Comparison of ENCODE assay signal across 13 mouse cellular contexts in genomic region chr9:114547643-114548077, GRCm38 (mm10). TPM values are rescaled to one million over a fixed set of nuclear protein-coding genes. Genes with fewer than 3 reads are reported as not detected.
A peak's percentile ranks its signal among the peaks of the same experiment; 100 is the strongest.
DNase-seq lines count a peak whose midpoint lies in the region; ATAC-seq lines count a peak whose summit lies in the region.
"Had no signal": no experiment of that assay in that cellular context is flagged by ENCODE, and none has a peak within 500 bp of the region (broad histone marks: within the 10 kb centered on the region; RNA-seq: fewer than 3 reads in every experiment).

No protein-coding gene starts in this region.

- H3K36me3 ChIP-seq in hindbrain, embryonic 10.5 days, result peaks cover 14% of the 10 kb centered on the region
- H3K36me3 ChIP-seq in hindbrain, embryonic 13.5 days, result no peaks in the 10 kb centered on the region
- no peaks in the 10 kb centered on the region for H3K36me3 ChIP-seq in liver, embryonic 13.5 days
- no peaks in the 10 kb centered on the region for H3K36me3 ChIP-seq in forebrain, embryonic 12.5 days (replicated peaks)
- H3K36me3 ChIP-seq: midbrain, embryonic 13.5 days had no signal

- ATAC-seq in hindbrain, embryonic 13.5 days (ENCODE audit: low FRiP score), result no peak
- ATAC-seq in liver, embryonic 13.5 days (ENCODE audit: low read depth), result peak; percentile 55
- no peak for ATAC-seq in forebrain, embryonic 12.5 days (ENCODE audit: low FRiP score)
- ATAC-seq: midbrain, embryonic 13.5 days had no signal

- 0 out of 2 replicates have a peak, but pooled peaks cover 3% of the 10 kb centered on the region for H3K9me3 ChIP-seq in hindbrain, embryonic 10.5 days
- no peaks in the 10 kb centered on the region for H3K9me3 ChIP-seq in hindbrain, embryonic 13.5 days
- H3K9me3 ChIP-seq in liver, embryonic 13.5 days (replicated peaks), result no peaks in the 10 kb centered on the region
- H3K9me3 ChIP-seq in forebrain, embryonic 12.5 days, result no peaks in the 10 kb centered on the region
- H3K9me3 ChIP-seq: midbrain, embryonic 13.5 days had no signal

- no peak overlapping the region for H3K4me3 ChIP-seq in hindbrain, embryonic 10.5 days
- H3K4me3 ChIP-seq in hindbrain, embryonic 13.5 days, result no peak overlapping the region
- H3K4me3 ChIP-seq in liver, embryonic 13.5 days (replicated peaks), result no peak overlapping the region
- no peak overlapping the region for H3K4me3 ChIP-seq in forebrain, embryonic 12.5 days (replicated peaks)
- H3K4me3 ChIP-seq: midbrain, embryonic 13.5 days had no signal

- no peak overlapping the region for H3K4me2 ChIP-seq in hindbrain, embryonic 13.5 days
- peak overlapping the region; percentile 26; the same call in 1 of the 2 replicates for H3K4me2 ChIP-seq in liver, embryonic 13.5 days
- H3K4me2 ChIP-seq in forebrain, embryonic 12.5 days, result no peak overlapping the region
- H3K4me2 ChIP-seq: midbrain, embryonic 13.5 days had no signal

- 26% methylated on average over 6 of the region's 6 CpGs for WGBS in hindbrain, embryonic 10.5 days
- 28% methylated on average over 6 of the region's 6 CpGs for WGBS in hindbrain, embryonic 13.5 days
- 36% methylated on average over 6 of the region's 6 CpGs for WGBS in liver, embryonic 13.5 days (ENCODE audit: insufficient replicate concordance)
- 16% methylated on average over 6 of the region's 6 CpGs for WGBS in forebrain, embryonic 12.5 days

- H3K9ac ChIP-seq in hindbrain, embryonic 13.5 days, result no peak overlapping the region
- H3K9ac ChIP-seq in liver, embryonic 13.5 days, result no peak overlapping the region
- no peak overlapping the region for H3K9ac ChIP-seq in forebrain, embryonic 12.5 days
- H3K9ac ChIP-seq: midbrain, embryonic 13.5 days had no signal

- no peaks in the 10 kb centered on the region for H3K27me3 ChIP-seq in hindbrain, embryonic 10.5 days (ENCODE audit: insufficient read depth, poor library complexity, severe bottlenecking)
- H3K27me3 ChIP-seq in hindbrain, embryonic 13.5 days, result no peaks in the 10 kb centered on the region
- peaks cover 5% of the 10 kb centered on the region; the same call in 1 of the 2 replicates for H3K27me3 ChIP-seq in liver, embryonic 13.5 days
- peaks cover 54% of the 10 kb centered on the region for H3K27me3 ChIP-seq in forebrain, embryonic 12.5 days

- H3K4me1 ChIP-seq in hindbrain, embryonic 10.5 days (replicated peaks), result peaks cover 94% of the 10 kb centered on the region
- H3K4me1 ChIP-seq in hindbrain, embryonic 13.5 days (replicated peaks), result peaks cover 38% of the 10 kb centered on the region
- peaks cover 64% of the 10 kb centered on the region for H3K4me1 ChIP-seq in liver, embryonic 13.5 days (replicated peaks)
- H3K4me1 ChIP-seq in forebrain, embryonic 12.5 days, result peaks cover 52% of the 10 kb centered on the region

- peak overlapping the region; percentile 81 for H3K27ac ChIP-seq in hindbrain, embryonic 10.5 days
- no peak overlapping the region for H3K27ac ChIP-seq in hindbrain, embryonic 13.5 days
- H3K27ac ChIP-seq in liver, embryonic 13.5 days, result peak overlapping the region; percentile 72
- H3K27ac ChIP-seq in forebrain, embryonic 12.5 days, result no peak overlapping the region
- H3K27ac ChIP-seq: midbrain, embryonic 13.5 days had no signal

- no peak for DNase-seq in hindbrain, embryonic 10.5 days (ENCODE audit: low spot score)
- DNase-seq in ES-CJ7 (ENCODE audit: low read depth, low spot score), result peak; percentile 74
- DNase-seq in kidney, adult 9 months, result peak; percentile 69
- DNase-seq in liver, embryonic 13.5 days, result no peak
- DNase-seq in urinary bladder, postnatal 10 days (ENCODE audit: low spot score), result no peak
- no peak for DNase-seq in adrenal gland, postnatal 36 days
- DNase-seq: left cerebral cortex, postnatal 4 days had no signal

RNA-seq across cellular contexts. Expression of gene Trim71, which starts 16.5 kb away (rescaled TPM):
- 3.8 and 8.3 TPM in 2 replicates for polyA plus RNA-seq in hindbrain, embryonic 10.5 days (2016; fragmentation: Nextera tagmentation; extraction: Ambion mirVana)
- 0.50 and 0.53 TPM in 2 replicates for polyA plus RNA-seq in hindbrain, embryonic 13.5 days (2015; fragmentation: Nextera tagmentation; extraction: Ambion mirVana)
- 1.4 and 1.6 TPM in 2 replicates for polyA plus RNA-seq in liver, embryonic 13.5 days (2015; fragmentation: Nextera tagmentation; extraction: Ambion mirVana)
- total RNA-seq in adrenal gland, postnatal 36 days (2021), result under 1 TPM in 1 of 2 experiments, not detected in 1; 0.03 TPM
- 0.36 and 0.52 TPM in 2 replicates for polyA plus RNA-seq in forebrain, embryonic 12.5 days (2016; fragmentation: Nextera tagmentation; extraction: Ambion mirVana)
- polyA plus RNA-seq: heart, embryonic 14.5 days had no signal

RNA-seq across cellular contexts. Expression of gene C130032M10Rik, which starts 32.2 kb away (rescaled TPM):
- 0.38 and 1.9 TPM in 2 replicates for polyA plus RNA-seq in hindbrain, embryonic 10.5 days (2016; fragmentation: Nextera tagmentation; extraction: Ambion mirVana)
- 0.32 and 0.35 TPM in 2 replicates for polyA plus RNA-seq in hindbrain, embryonic 13.5 days (2015; fragmentation: Nextera tagmentation; extraction: Ambion mirVana)
- not detected in 2 replicates for polyA plus RNA-seq in liver, embryonic 13.5 days (2015; fragmentation: Nextera tagmentation; extraction: Ambion mirVana)
- total RNA-seq in adrenal gland, postnatal 36 days (2021), result not detected
- polyA plus RNA-seq in forebrain, embryonic 12.5 days (2016; fragmentation: Nextera tagmentation; extraction: Ambion mirVana), result not detected in 2 replicates
- total RNA-seq: layer of hippocampus, adult 18-20 months; left cerebral cortex, postnatal 4 days had no signal
- polyA plus RNA-seq: C2C12; midbrain, embryonic 13.5 days had no signal

RNA-seq across cellular contexts. Expression of gene Ccr4, which starts 42.9 kb away (rescaled TPM):
- 0.07 TPM in 1 of 2 replicates, not detected in the other for polyA plus RNA-seq in hindbrain, embryonic 10.5 days (2016; fragmentation: Nextera tagmentation; extraction: Ambion mirVana)
- not detected in 2 replicates for polyA plus RNA-seq in hindbrain, embryonic 13.5 days (2015; fragmentation: Nextera tagmentation; extraction: Ambion mirVana)
- polyA plus RNA-seq in liver, embryonic 13.5 days (2015; fragmentation: Nextera tagmentation; extraction: Ambion mirVana), result not detected in 2 replicates
- not detected for total RNA-seq in adrenal gland, postnatal 36 days (2021)
- not detected in 2 replicates for polyA plus RNA-seq in forebrain, embryonic 12.5 days (2016; fragmentation: Nextera tagmentation; extraction: Ambion mirVana)
- total RNA-seq: layer of hippocampus, adult 18-20 months; left cerebral cortex, postnatal 4 days had no signal
- polyA plus RNA-seq: C2C12; heart, embryonic 14.5 days; midbrain, embryonic 13.5 days had no signal

Comparison
In these comparisons a context has a peak if more than half of its experiments do, and no peak if none do; other contexts are left out.
1. H3K27ac ChIP-seq: peak in hindbrain, embryonic 10.5 days (single experiment) and liver, embryonic 13.5 days (single experiment); none in hindbrain, embryonic 13.5 days (single experiment) and forebrain, embryonic 12.5 days (single experiment).
2. DNase-seq: peak in ES-CJ7 (single experiment) and kidney, adult 9 months (single experiment); none in hindbrain, embryonic 10.5 days (single experiment), liver, embryonic 13.5 days (single experiment), urinary bladder, postnatal 10 days (single experiment) and adrenal gland, postnatal 36 days (0 of 2).